Mouse (Mus musculus) ES-CJ7 (cell line): ENCODE measurements around the gene Mras.

Source experiments
- DNase-seq: peaks from one replicate; pipeline ENCODE4 v3.0.0; 2011; ENCODE audit warnings: low read depth, low spot score

Gene Mras

GRCm38 (mm10) chr9:99357921-99358692 is 79.1 kb downstream of the Mras start, which contains the start of gene Esyt3:
Gene Esyt3 (minus strand): TSS chr9:99358557.
- peak; percentile 80 for DNase-seq

DNA sequence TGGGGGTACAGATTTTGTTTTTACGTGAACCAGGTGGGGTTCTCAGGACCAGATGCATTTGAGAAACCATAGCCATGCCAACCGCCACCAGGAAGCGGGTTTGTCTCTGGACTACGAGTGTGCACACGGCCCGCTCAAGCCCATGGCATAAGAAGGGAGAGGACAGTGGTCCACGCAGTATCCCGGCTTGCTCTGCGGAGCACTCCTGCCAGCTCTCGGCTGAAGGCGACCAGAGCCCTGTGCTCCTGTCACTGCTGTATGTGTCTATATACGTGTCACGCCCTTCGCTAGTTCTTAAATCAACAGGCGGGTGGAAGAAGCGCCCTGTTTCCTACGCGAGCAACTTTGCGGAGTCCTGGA is 79.6 kb downstream of the Mras start:
- no peak for DNase-seq

- peak; percentile 33 for DNase-seq
These were observed 81.2 kb downstream of the Mras start for GRCm38 (mm10) chr9:99355971-99356370.

- DNase-seq: no peak
These were observed 82.4 kb downstream of the Mras start for GRCm38 (mm10) chr9:99354796-99355195.

DNA sequence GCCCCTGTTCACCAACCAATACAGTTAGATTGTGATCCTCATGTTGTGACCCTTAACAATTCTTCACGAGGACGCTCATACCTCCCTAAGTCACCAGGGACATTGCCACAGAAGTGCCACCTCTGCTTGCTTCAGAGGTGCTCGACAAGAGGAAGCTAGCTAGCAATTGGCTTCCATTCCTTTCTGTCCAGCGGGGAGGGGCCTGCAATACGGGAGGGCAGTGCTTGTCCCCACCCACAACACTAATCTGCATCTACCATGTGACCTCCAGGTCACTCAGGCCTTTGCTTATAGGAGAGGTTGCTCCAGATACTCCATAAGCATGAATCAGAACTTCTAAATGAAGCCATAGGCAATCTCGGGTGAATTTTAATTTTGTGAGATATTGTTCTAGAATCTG is 83.8 kb downstream of the Mras start:
- no peak for DNase-seq

GRCm38 (mm10) chr9:99352964-99353363 is 84.2 kb downstream of the Mras start:
- DNase-seq: no peak

DNA sequence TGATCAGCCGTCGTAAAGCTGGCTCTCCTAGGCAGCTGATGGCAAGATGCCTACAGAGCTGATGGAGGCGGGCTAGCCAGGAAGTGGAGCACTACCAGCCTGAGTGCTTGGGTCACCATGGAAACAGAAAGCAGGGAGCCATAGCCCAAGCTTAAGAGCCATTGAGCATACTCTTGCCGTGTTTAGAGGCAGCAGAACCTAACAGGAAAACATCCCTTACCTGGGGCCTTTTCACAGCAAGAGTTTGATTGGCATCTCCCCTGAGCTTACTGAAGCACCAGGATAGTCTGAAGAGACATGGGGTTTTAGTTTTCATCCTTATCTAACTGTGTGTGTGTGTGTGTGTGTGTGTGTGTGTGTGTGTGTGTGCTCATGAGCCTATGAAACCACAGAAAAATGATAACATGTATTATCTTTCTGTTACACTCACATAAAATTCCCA is 91.8 kb downstream of the Mras start:
- no peak for DNase-seq

DNA sequence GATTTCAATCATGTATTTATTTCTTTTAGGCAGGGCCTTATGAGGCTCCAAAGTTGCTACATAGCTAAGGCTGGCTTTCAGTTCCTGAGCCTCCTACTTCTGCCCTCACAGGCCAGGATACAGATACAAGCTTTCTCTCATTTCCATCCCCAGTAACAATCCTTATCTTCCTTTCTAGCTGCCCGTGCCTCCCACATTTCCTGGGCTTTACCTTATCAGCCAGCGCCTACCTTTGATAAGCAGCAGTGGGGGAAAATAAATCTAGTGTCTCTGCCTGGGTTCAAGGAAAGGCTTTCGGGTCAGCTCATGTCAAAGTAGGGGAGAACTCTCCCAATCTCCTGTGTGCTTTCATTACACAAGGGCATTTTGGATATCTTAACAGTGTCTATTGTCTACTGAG is 95.6 kb downstream of the Mras start:
- no peak for DNase-seq

DNA sequence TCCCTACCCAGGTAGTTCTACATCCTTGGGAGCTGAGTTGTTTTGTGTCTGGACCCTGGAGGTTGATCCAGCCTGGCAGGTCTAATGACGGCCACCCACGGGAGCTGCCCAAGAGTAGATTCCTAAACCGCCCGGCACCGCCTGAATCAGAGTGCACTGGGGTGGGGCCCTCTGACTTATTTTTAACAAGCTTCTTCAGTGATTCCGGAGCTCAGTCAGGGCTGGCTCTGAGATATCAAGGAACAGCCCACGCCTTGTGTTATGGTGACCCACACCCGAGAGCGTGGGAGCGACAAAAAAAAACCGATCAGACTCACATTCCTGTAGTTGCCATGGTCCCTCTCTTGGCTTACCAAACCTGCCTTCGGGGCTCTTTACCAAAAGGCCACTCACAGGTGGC is 97.1 kb downstream of the Mras start:
- DNase-seq: no peak

DNA sequence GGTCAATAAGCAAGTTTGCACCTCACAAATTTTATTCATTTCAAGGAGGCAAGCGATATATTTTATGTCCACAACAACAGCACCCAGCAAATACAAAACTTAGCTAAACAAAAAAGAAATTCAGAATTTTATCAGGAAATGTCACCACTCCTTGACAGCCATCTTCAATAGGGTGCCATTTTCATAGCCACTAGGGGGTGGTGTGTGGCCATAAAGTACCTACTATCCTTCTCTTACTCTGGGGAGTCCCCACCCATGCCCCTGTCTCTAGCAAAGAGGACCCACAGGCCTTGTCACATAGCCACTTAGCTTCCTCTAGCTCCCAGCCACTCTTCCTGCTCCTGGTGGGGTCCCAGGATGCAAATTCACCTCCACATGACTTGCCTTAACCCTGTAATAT is 98.0 kb downstream of the Mras start:
- DNase-seq: peak; percentile 67

- DNase-seq: no peak
These were observed 98.9 kb downstream of the Mras start for GRCm38 (mm10) chr9:99338293-99338692.

GRCm38 (mm10) chr9:99336538-99336937 is 100.6 kb downstream of the Mras start:
- no peak for DNase-seq
